Mouse (Mus musculus) ES-Bruce4 (cell line): ENCODE measurements around the gene Edar.

Source experiments
- CTCF ChIP-seq: IDR thresholded peaks from one replicate; pipeline ENCODE4 v1.8.1; 2011; ENCODE audit warnings: low read depth, low read length
- EP300 ChIP-seq: IDR thresholded peaks from 2 replicates; pipeline ENCODE4 v1.6.1; 2011; ENCODE audit warnings: low read depth, low read length; ENCODE audit not compliant: insufficient read depth
- POLR2A ChIP-seq: IDR thresholded peaks from one replicate; pipeline ENCODE4 v1.8.1; 2011; ENCODE audit warnings: low read length; ENCODE audit not compliant: insufficient read depth

DNA sequence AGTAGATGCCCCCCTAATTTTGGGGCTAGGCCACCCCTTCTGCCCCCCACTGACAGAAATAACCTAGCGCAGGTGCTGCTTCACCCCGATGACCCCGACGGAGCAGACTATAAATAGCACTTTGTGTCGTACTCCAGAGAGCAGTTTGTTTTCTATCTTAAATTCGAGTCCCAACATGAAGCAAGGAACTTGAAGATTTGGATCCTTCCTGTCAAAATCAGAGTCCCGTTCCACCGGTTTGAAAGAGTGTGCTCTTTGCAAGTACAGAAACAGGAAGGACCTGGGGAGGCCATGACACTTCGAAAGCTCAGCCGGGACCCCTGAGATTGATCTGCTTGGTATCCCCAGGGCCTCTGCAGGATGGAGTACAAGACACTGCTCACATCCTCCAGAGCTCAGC is 33.8 kb downstream of the Edar start:
- TF ChIP-seq CTCF: no peak
- no peak for TF ChIP-seq EP300
- no peak for TF ChIP-seq POLR2A
